Mouse (Mus musculus): ENCODE data around the gene Tdrd5.
"Not testable (repeated sequence)": the region's sequence is repeated elsewhere in the genome, so short reads cannot be mapped to it uniquely, and the experiment has no call there.

DNA sequence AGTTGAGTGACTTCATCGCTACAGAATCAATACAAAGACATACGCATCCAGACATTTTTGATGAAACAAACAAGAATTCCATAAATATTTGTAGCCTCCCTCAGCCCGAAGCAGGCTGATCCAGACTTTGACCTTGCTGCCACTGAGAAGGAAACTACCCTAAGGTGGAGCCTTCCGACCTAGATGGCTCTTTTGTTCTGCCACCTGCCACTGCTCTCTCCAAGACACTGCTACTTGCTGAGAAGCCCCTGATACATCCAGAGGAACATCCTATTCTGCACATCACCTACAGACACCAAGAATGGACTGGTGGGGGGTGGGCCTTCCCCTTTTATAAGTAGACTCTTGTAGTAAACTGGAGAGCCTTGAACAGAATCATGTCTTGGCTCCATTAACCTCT is 52.4 kb downstream of the Tdrd5 start:
- TF ChIP-seq EP300 (IDR thresholded peaks at IDR 0.05; ENCODE audit: low read depth in 1 of 2, low read length in 2 of 2); ZMIZ1 (IDR thresholded peaks at IDR 0.05; ENCODE audit: low read depth, low read length); GATA1 (IDR thresholded peaks at IDR 0.05; ENCODE audit: low read depth, low read length); GABPA (IDR thresholded peaks at IDR 0.05; ENCODE audit: low read depth, low read length); ELF1 (IDR thresholded peaks at IDR 0.05; ENCODE audit: low read depth, low read length); UBTF (IDR thresholded peaks at IDR 0.05; ENCODE audit: borderline replicate concordance, insufficient read depth, low read depth, low read length); MEF2A (IDR thresholded peaks at IDR 0.05; ENCODE audit: extremely low read depth, insufficient replicate concordance, low read depth, low read length, poor library complexity, severe bottlenecking); CTCF (IDR thresholded peaks at IDR 0.05 in 2 of 3, conservative IDR thresholded peaks at IDR 0.05 in 1 of 3; ENCODE audit: control insufficient read depth in 1 of 3, insufficient read depth in 1 of 3, low read depth in 2 of 3, low read length in 3 of 3, poor library complexity in 1 of 3, severe bottlenecking in 1 of 3); ZNF384 (IDR thresholded peaks at IDR 0.05; ENCODE audit: low read depth, low read length); POLR2AphosphoS2 (IDR thresholded peaks at IDR 0.05; ENCODE audit: low read length); BHLHE40 (IDR thresholded peaks at IDR 0.05; ENCODE audit: borderline replicate concordance, low read depth, low read length); RAD21 (IDR thresholded peaks at IDR 0.05; ENCODE audit: low read depth, low read length); ETS1 (IDR thresholded peaks at IDR 0.05; ENCODE audit: low read depth, low read length); USF1 (IDR thresholded peaks at IDR 0.05; ENCODE audit: low read depth, low read length): not testable (repeated sequence)

Data from MEL (cell line).